26 mouse cellular contexts compared by ENCODE assay signal in the genomic region with DNA sequence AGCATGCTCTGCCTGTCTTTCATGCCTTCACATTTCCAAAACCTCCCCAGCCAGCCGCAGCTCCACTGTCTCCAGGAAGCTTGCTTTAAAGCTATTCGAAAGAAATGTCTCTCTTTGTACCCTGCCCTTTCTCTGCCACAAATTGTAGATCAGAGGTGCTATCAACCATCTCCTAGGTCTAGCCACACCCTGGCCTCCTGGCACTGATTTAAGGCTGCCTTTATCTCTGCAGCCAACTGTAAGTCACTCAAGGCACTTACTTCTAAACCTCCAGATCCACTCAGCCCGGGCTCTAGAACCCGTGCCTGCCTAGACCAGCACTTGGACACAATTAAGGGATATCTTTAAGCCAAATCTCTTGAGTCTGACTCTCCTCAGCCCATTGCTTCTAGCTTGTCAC. TPM values are rescaled to one million over a fixed set of nuclear protein-coding genes. Genes with fewer than 3 reads are reported as not detected.
DNase-seq lines count a peak whose midpoint lies in the region; ATAC-seq and TF ChIP-seq lines count a peak whose summit lies in the region.
"Had no signal": no experiment of that assay in that cellular context is flagged by ENCODE, and none has a peak within 500 bp of the region (broad histone marks: within the 10 kb centered on the region; RNA-seq: fewer than 3 reads in every experiment).

No protein-coding gene starts in this region.

- no peak overlapping the region for H3K9ac ChIP-seq in midbrain, embryonic 11.5 days (ENCODE audit: low read length)
- H3K9ac ChIP-seq in midbrain, embryonic 13.5 days (replicated peaks), result no peak overlapping the region
- 0 out of 2 replicates have a peak overlapping the region, but pooled peaks have one; percentile 8 for H3K9ac ChIP-seq in MEL (ENCODE audit: control insufficient read depth, low read depth, low read length, poor library complexity, severe bottlenecking)

- H3K27me3 ChIP-seq in midbrain, embryonic 11.5 days (ENCODE audit: control insufficient read depth, insufficient read depth, low read length), result no peaks in the 10 kb centered on the region
- no peaks in the 10 kb centered on the region for H3K27me3 ChIP-seq in midbrain, embryonic 13.5 days
- no peaks in the 10 kb centered on the region for H3K27me3 ChIP-seq in MEL (ENCODE audit: control insufficient read depth in 1 of 2, insufficient read depth in 2 of 2, low read length in 2 of 2)

- no peak for ATAC-seq in midbrain, embryonic 11.5 days (ENCODE audit: low FRiP score)
- ATAC-seq in midbrain, embryonic 13.5 days, result no peak
- ATAC-seq: CD4-positive, CD25-positive, alpha-beta regulatory T cell, adult 4 months had no signal

- no peaks in the 10 kb centered on the region for H3K36me3 ChIP-seq in midbrain, embryonic 11.5 days (ENCODE audit: control insufficient read depth, insufficient read depth, low read length)
- no peaks in the 10 kb centered on the region for H3K36me3 ChIP-seq in midbrain, embryonic 13.5 days
- H3K36me3 ChIP-seq in MEL (ENCODE audit: control insufficient read depth in 1 of 2, insufficient read depth in 2 of 2, low read length in 2 of 2), result peaks cover 0 to 25% of the 10 kb centered on the region in 2 experiments; a peak in 2 of 4 replicates
- H3K36me3 ChIP-seq: embryonic facial prominence, embryonic 13.5 days; embryonic facial prominence, embryonic 15.5 days; forebrain, embryonic 10.5 days; forebrain, embryonic 12.5 days; G1E had no signal

- 88% methylated on average over 4 of the region's 4 CpGs for WGBS in midbrain, embryonic 11.5 days
- WGBS in midbrain, embryonic 13.5 days, result 82% methylated on average over 4 of the region's 4 CpGs

- no peak for TF ChIP-seq RAD21 in MEL (IDR thresholded peaks at IDR 0.05; ENCODE audit: low read depth, low read length)

- H3K4me2 ChIP-seq in midbrain, embryonic 11.5 days, result no peak overlapping the region
- H3K4me2 ChIP-seq in midbrain, embryonic 13.5 days (replicated peaks), result no peak overlapping the region

- no peaks in the 10 kb centered on the region for H3K79me2 ChIP-seq in MEL (ENCODE audit: control insufficient read depth, insufficient read depth, low read length, poor library complexity)

- H3K9me3 ChIP-seq in midbrain, embryonic 11.5 days (ENCODE audit: control insufficient read depth, low read length), result no peaks in the 10 kb centered on the region
- H3K9me3 ChIP-seq in midbrain, embryonic 13.5 days, result no peaks in the 10 kb centered on the region
- H3K9me3 ChIP-seq in MEL (replicated peaks; ENCODE audit: insufficient read depth, low read length), result no peaks in the 10 kb centered on the region
- H3K9me3 ChIP-seq: embryonic facial prominence, embryonic 13.5 days; embryonic facial prominence, embryonic 15.5 days; forebrain, embryonic 10.5 days; forebrain, embryonic 12.5 days; G1E had no signal

- peak; percentile 42 for DNase-seq in cerebellum, adult 11-12 months
- DNase-seq in cerebellum, adult 8-10 months, result no peak
- peak; percentile 47 for DNase-seq in midbrain, embryonic 11.5 days (ENCODE audit: low spot score, missing footprints)
- peak; percentile 83 for DNase-seq in MEL (ENCODE audit: low read depth, low spot score)
- no peak for DNase-seq in frontal cortex, adult 2 months (ENCODE audit: extremely low spot score in 1 of 2, low spot score in 1 of 2)
- DNase-seq: adrenal gland, adult 2 months; adrenal gland, postnatal 10 days; adrenal gland, postnatal 25 days; B cell, adult 2 months; embryo, embryonic 11 days had no signal

- H3K4me3 ChIP-seq in midbrain, embryonic 11.5 days (ENCODE audit: low read depth, low read length), result no peak overlapping the region
- no peak overlapping the region for H3K4me3 ChIP-seq in midbrain, embryonic 13.5 days (replicated peaks)
- peak overlapping the region in 1 of 2 experiments; percentile 14; a peak in 2 of 4 replicates for H3K4me3 ChIP-seq in MEL (ENCODE audit: control insufficient read depth in 1 of 2, insufficient read depth in 1 of 2, low read depth in 2 of 2, low read length in 2 of 2)
- H3K4me3 ChIP-seq: erythroblast, embryonic 14.5 days had no signal

- peak; percentile 81 to 89 for TF ChIP-seq EP300 in MEL (IDR thresholded peaks at IDR 0.05; ENCODE audit: low read depth in 1 of 2, low read length in 2 of 2)

- peaks cover 6% of the 10 kb centered on the region for H3K4me1 ChIP-seq in midbrain, embryonic 11.5 days (ENCODE audit: control insufficient read depth, insufficient read depth, low read length)
- H3K4me1 ChIP-seq in midbrain, embryonic 13.5 days (replicated peaks), result peaks cover 26% of the 10 kb centered on the region
- peaks cover 19 to 56% of the 10 kb centered on the region in 2 experiments for H3K4me1 ChIP-seq in MEL (ENCODE audit: control insufficient read depth in 1 of 2, insufficient read depth in 2 of 2, low read length in 2 of 2)

- TF ChIP-seq POLR2A in MEL (IDR thresholded peaks at IDR 0.05; ENCODE audit: control insufficient read depth in 1 of 2, insufficient read depth in 1 of 2, low read depth in 1 of 2, low read length in 2 of 2, poor library complexity in 1 of 2), result peak in 1 of 2 experiments; percentile 24; a peak in 1 of 4 replicates

- H3K27ac ChIP-seq in midbrain, embryonic 11.5 days (ENCODE audit: low read depth, low read length), result no peak overlapping the region
- H3K27ac ChIP-seq in midbrain, embryonic 13.5 days, result no peak overlapping the region
- peak overlapping the region; percentile 75 for H3K27ac ChIP-seq in MEL (ENCODE audit: control insufficient read depth, low read depth, low read length)
- H3K27ac ChIP-seq: embryonic facial prominence, embryonic 13.5 days; embryonic facial prominence, embryonic 15.5 days had no signal

- TF ChIP-seq CTCF in MEL (IDR thresholded peaks at IDR 0.05 in 2 of 3, conservative IDR thresholded peaks at IDR 0.05 in 1 of 3; ENCODE audit: control insufficient read depth in 1 of 3, insufficient read depth in 1 of 3, low read depth in 2 of 3, low read length in 3 of 3, poor library complexity in 1 of 3, severe bottlenecking in 1 of 3), result no peak

TF ChIP-seq in MEL, 35 proteins besides CTCF, POLR2A, EP300 and RAD21 (continues in another document):
- TF ChIP-seq ZNF384 (IDR thresholded peaks at IDR 0.05; ENCODE audit: low read depth, low read length), result no peak
- TF ChIP-seq USF1 (IDR thresholded peaks at IDR 0.05; ENCODE audit: low read depth, low read length), result no peak
- no peak for TF ChIP-seq TBP (IDR thresholded peaks at IDR 0.05; ENCODE audit: low read depth, low read length)
- peak; percentile 64; the same call in 1 of the 2 replicates for TF ChIP-seq MYB (IDR thresholded peaks at IDR 0.05; ENCODE audit: low read depth, low read length)
- TF ChIP-seq GATA1 (IDR thresholded peaks at IDR 0.05; ENCODE audit: low read depth, low read length), result peak; percentile 82
- 0 out of 2 replicates have a peak, but pooled peaks have one; percentile 42 for TF ChIP-seq MAX (IDR thresholded peaks at IDR 0.05; ENCODE audit: low read length)
- peak; percentile 57; the same call in 1 of the 2 replicates for TF ChIP-seq ZMIZ1 (IDR thresholded peaks at IDR 0.05; ENCODE audit: low read depth, low read length)
- peak; percentile 47 for TF ChIP-seq TAL1 (IDR thresholded peaks at IDR 0.05; ENCODE audit: low read length)
- TF ChIP-seq RCOR1 (IDR thresholded peaks at IDR 0.05; ENCODE audit: low read depth, low read length), result peak; percentile 77
- TF ChIP-seq USF2 (IDR thresholded peaks at IDR 0.05; ENCODE audit: borderline replicate concordance in 1 of 2, insufficient read depth in 1 of 2, low read depth in 1 of 2, low read length in 2 of 2), result no peak
- peak; percentile 84 for TF ChIP-seq TCF12 (IDR thresholded peaks at IDR 0.05; ENCODE audit: low read depth, low read length)

RNA-seq across cellular contexts. Expression of gene Disp2, which starts 1.1 kb away (rescaled TPM):
- 7.8 and 8.0 TPM in 2 replicates for polyA plus RNA-seq in midbrain, embryonic 11.5 days (2014; fragmentation: Nextera tagmentation; extraction: Ambion mirVana)
- 32.7 and 35.8 TPM in 2 replicates for polyA plus RNA-seq in midbrain, embryonic 13.5 days (2015; fragmentation: Nextera tagmentation; extraction: Ambion mirVana)
- total RNA-seq in MEL (2012; rRNA removed), result 0.15 and 0.29 TPM in 2 replicates
- polyA plus RNA-seq in MEL (2012; ENCODE audit: insufficient read depth in 1 of 2, insufficient read length in 2 of 2, low read depth in 1 of 2, low replicate concordance in 2 of 2, missing spikeins in 1 of 2), result under 1 TPM in 1 of 2 experiments, not detected in 1; 0.43 TPM
- polyA plus RNA-seq in frontal cortex, adult 2 months (2012; rRNA removed), result 114 and 125 TPM in 2 replicates
- total RNA-seq: CH12.LX; common myeloid progenitor, adult 5-6 weeks had no signal
- polyA plus RNA-seq: CD4-positive, CD25-positive, alpha-beta regulatory T cell, adult 4 months; erythroblast, embryonic 14.5 days had no signal

RNA-seq across cellular contexts. Expression of gene Phgr1, which starts 5.8 kb away (rescaled TPM):
- polyA plus RNA-seq in midbrain, embryonic 11.5 days (2014; fragmentation: Nextera tagmentation; extraction: Ambion mirVana), result not detected in 2 replicates
- not detected in 2 replicates for polyA plus RNA-seq in midbrain, embryonic 13.5 days (2015; fragmentation: Nextera tagmentation; extraction: Ambion mirVana)
- not detected in 2 replicates for total RNA-seq in MEL (2012; rRNA removed)
- polyA plus RNA-seq in MEL (2012; ENCODE audit: insufficient read depth in 1 of 2, insufficient read length in 2 of 2, low read depth in 1 of 2, low replicate concordance in 2 of 2, missing spikeins in 1 of 2), result not detected
- not detected in 2 replicates for polyA plus RNA-seq in frontal cortex, adult 2 months (2012; rRNA removed)
- total RNA-seq: adrenal gland, adult 2 months; adrenal gland, postnatal 10 days; adrenal gland, postnatal 25 days; adrenal gland, postnatal 4 days; CH12.LX; common myeloid progenitor, adult 5-6 weeks; G1E had no signal
- polyA plus RNA-seq: adrenal gland, adult 2 months; brain, embryonic 14.5 days; CD4-positive, CD25-positive, alpha-beta regulatory T cell, adult 4 months; cerebellum, adult 2 months; embryonic facial prominence, embryonic 11.5 days; embryonic facial prominence, embryonic 13.5 days; erythroblast, embryonic 14.5 days; forebrain, embryonic 10.5 days; forebrain, embryonic 12.5 days; forebrain, embryonic 14.5 days; forebrain, embryonic 16.5 days; G1E had no signal

RNA-seq across cellular contexts. Expression of gene Ccdc9b, which starts 16.0 kb away (rescaled TPM):
- polyA plus RNA-seq in midbrain, embryonic 11.5 days (2014; fragmentation: Nextera tagmentation; extraction: Ambion mirVana), result 0.86 and 0.92 TPM in 2 replicates
- polyA plus RNA-seq in midbrain, embryonic 13.5 days (2015; fragmentation: Nextera tagmentation; extraction: Ambion mirVana), result 1.7 and 2.1 TPM in 2 replicates
- 1.3 and 1.7 TPM in 2 replicates for total RNA-seq in MEL (2012; rRNA removed)
- polyA plus RNA-seq in MEL (2012; ENCODE audit: insufficient read depth in 1 of 2, insufficient read length in 2 of 2, low read depth in 1 of 2, low replicate concordance in 2 of 2, missing spikeins in 1 of 2), result 1 to 10 TPM in 1 of 2 experiments, not detected in 1; 2.4 TPM
- polyA plus RNA-seq in frontal cortex, adult 2 months (2012; rRNA removed), result 6.5 and 7.4 TPM in 2 replicates
- total RNA-seq: CH12.LX had no signal
- polyA plus RNA-seq: CD4-positive, CD25-positive, alpha-beta regulatory T cell, adult 4 months; erythroblast, embryonic 14.5 days; G1E had no signal

RNA-seq across cellular contexts. Expression of gene Inafm2, which starts 32.9 kb away (rescaled TPM):
- 36.0 and 39.9 TPM in 2 replicates for polyA plus RNA-seq in midbrain, embryonic 11.5 days (2014; fragmentation: Nextera tagmentation; extraction: Ambion mirVana)
- 24.6 and 25.8 TPM in 2 replicates for polyA plus RNA-seq in midbrain, embryonic 13.5 days (2015; fragmentation: Nextera tagmentation; extraction: Ambion mirVana)
- 6.7 and 8.6 TPM in 2 replicates for total RNA-seq in MEL (2012; rRNA removed)
- 10 to 100 TPM in 1 of 2 experiments, not detected in 1; 14.5 TPM for polyA plus RNA-seq in MEL (2012; ENCODE audit: insufficient read depth in 1 of 2, insufficient read length in 2 of 2, low read depth in 1 of 2, low replicate concordance in 2 of 2, missing spikeins in 1 of 2)
- 30.1 and 31.1 TPM in 2 replicates for polyA plus RNA-seq in frontal cortex, adult 2 months (2012; rRNA removed)

RNA-seq across cellular contexts. Expression of gene Knstrn, which starts 35.4 kb away (rescaled TPM):
- 201 and 203 TPM in 2 replicates for polyA plus RNA-seq in midbrain, embryonic 11.5 days (2014; fragmentation: Nextera tagmentation; extraction: Ambion mirVana)
- polyA plus RNA-seq in midbrain, embryonic 13.5 days (2015; fragmentation: Nextera tagmentation; extraction: Ambion mirVana), result 62.7 and 66.1 TPM in 2 replicates
- total RNA-seq in MEL (2012; rRNA removed), result 80.6 and 83.6 TPM in 2 replicates
- 100 to 1,000 TPM; 132 to 138 TPM for polyA plus RNA-seq in MEL (2012; ENCODE audit: insufficient read depth in 1 of 2, insufficient read length in 2 of 2, low read depth in 1 of 2, low replicate concordance in 2 of 2, missing spikeins in 1 of 2)
- 2.9 and 3.2 TPM in 2 replicates for polyA plus RNA-seq in frontal cortex, adult 2 months (2012; rRNA removed)

Comparison
In these comparisons a context has a peak if more than half of its experiments do, and no peak if none do; other contexts are left out.
1. DNase-seq: peak in cerebellum, adult 11-12 months (single experiment), midbrain, embryonic 11.5 days (single experiment) and MEL (single experiment); none in cerebellum, adult 8-10 months (single experiment) and frontal cortex, adult 2 months (0 of 2).